Mouse (Mus musculus) midbrain, embryonic 16.5 days (tissue): ENCODE results near the gene Krt26. TPM values are rescaled to one million over a fixed set of nuclear protein-coding genes. Genes with fewer than 3 reads are reported as not detected.

Experiments
- ATAC-seq: fragments of 200-750 bp; cut with Nextera tagmentation; 2 replicates; pipeline ENCODE4 v1.8.0; 2017; ENCODE audit warnings: moderate TSS enrichment
- H3K27ac ChIP-seq: fragments of 300-500 bp; sonication (generic); 2 replicates; pipeline ENCODE4 v1.5.1; 2014; ENCODE audit warnings: mild to moderate bottlenecking, low read length, mixed read lengths
- H3K27me3 ChIP-seq: fragments of 300-500 bp; sonication (generic); 2 replicates; pipeline ENCODE4 v1.6.1; 2014; ENCODE audit warnings: low read depth, low read length, mixed read lengths; ENCODE audit not compliant: control insufficient read depth, insufficient read depth
- H3K36me3 ChIP-seq: fragments of 300-500 bp; sonication (generic); 2 replicates; pipeline ENCODE4 v1.6.1; 2014; ENCODE audit warnings: mild to moderate bottlenecking, low read length, moderate library complexity, mixed read lengths; ENCODE audit not compliant: control insufficient read depth, insufficient read depth
- H3K4me1 ChIP-seq: fragments of 300-500 bp; sonication (generic); 2 replicates; pipeline ENCODE4 v1.6.1; 2014; ENCODE audit warnings: mild to moderate bottlenecking, low read length, mixed read lengths; ENCODE audit not compliant: control insufficient read depth, insufficient read depth
- H3K4me2 ChIP-seq: fragments of 300-500 bp; sonication (generic); 2 replicates; pipeline ENCODE4 v1.6.1; 2014; ENCODE audit warnings: mild to moderate bottlenecking, low read length, mixed read lengths
- H3K4me3 ChIP-seq: fragments of 300-500 bp; sonication (generic); 2 replicates; pipeline ENCODE4 v1.5.1; 2014; ENCODE audit warnings: low read depth, mild to moderate bottlenecking, low read length, moderate library complexity, mixed read lengths
- H3K9ac ChIP-seq: fragments of 300-500 bp; sonication (generic); 2 replicates; pipeline ENCODE4 v1.6.1; 2014; ENCODE audit warnings: low read depth, low read length, mixed read lengths
- H3K9me3 ChIP-seq: fragments of 300-500 bp; sonication (generic); replicated peaks from 2 replicates; pipeline ENCODE4 v1.6.1; 2014; ENCODE audit warnings: mild to moderate bottlenecking, low read length, mixed read lengths; ENCODE audit not compliant: control insufficient read depth, poor library complexity, severe bottlenecking
- WGBS: fragments of 180-500 bp; shearing (Covaris S2); extraction: QIAGEN DNeasy Blood & Tissue Kit; methylation state at CpG from one replicate; pipeline ENCODE4 v1.1.7; 2014; 5-methylcytosine and 5-hydroxymethylcytosine counted together
- polyA plus RNA-seq: library from polyadenylated mRNA; unstranded; fragments of >200 nt; fragmentation: Nextera tagmentation; extraction: Ambion mirVana; gene quantifications from 2 replicates; pipeline ENCODE4 v1.2.1, GENCODE M21; 2015

The Krt26 gene
- polyA plus RNA-seq, 1 experiment from 2014 or later: 0.19 TPM

- ATAC-seq: no peak
- Histone ChIP-seq H3K9ac (no peak overlapping the region), H3K4me2 (no peak overlapping the region), H3K4me1 (no peaks in the 10 kb centered on the region), H3K27me3 (no peaks in the 10 kb centered on the region), H3K36me3 (no peaks in the 10 kb centered on the region), H3K27ac (no peak overlapping the region), H3K4me3 (no peak overlapping the region), H3K9me3 (no peaks in the 10 kb centered on the region)
- WGBS: 100% methylated on average over 1 of the region's 1 CpGs
Observed at GRCm38 (mm10) chr11:99310882-99311281, 26.9 kb downstream of the Krt26 start.

- Histone ChIP-seq H3K36me3 (no peaks in the 10 kb centered on the region), H3K9ac (no peak overlapping the region), H3K27me3 (no peaks in the 10 kb centered on the region), H3K4me3 (no peak overlapping the region), H3K9me3 (no peaks in the 10 kb centered on the region), H3K4me1 (no peaks in the 10 kb centered on the region), H3K4me2 (no peak overlapping the region), H3K27ac (no peak overlapping the region)
- WGBS: 35% methylated on average over 2 of the region's 2 CpGs
- ATAC-seq: no peak
Observed at GRCm38 (mm10) chr11:99307579-99307978, 30.2 kb downstream of the Krt26 start.

- H3K9me3 ChIP-seq: no peaks in the 10 kb centered on the region
- no peak overlapping the region for H3K9ac ChIP-seq
- H3K4me3 ChIP-seq: no peak overlapping the region
- H3K4me1 ChIP-seq: no peaks in the 10 kb centered on the region
- no peak overlapping the region for H3K4me2 ChIP-seq
- WGBS: 66% methylated on average over 5 of the region's 5 CpGs
- H3K27me3 ChIP-seq: no peaks in the 10 kb centered on the region
- no peak for ATAC-seq
- no peaks in the 10 kb centered on the region for H3K36me3 ChIP-seq
- H3K27ac ChIP-seq: no peak overlapping the region
Observed at GRCm38 (mm10) chr11:99295039-99295438, 42.7 kb downstream of the Krt26 start.

GRCm38 (mm10) chr11:99292846-99293245 is 44.9 kb downstream of the Krt26 start:
- H3K4me3 ChIP-seq: no peak overlapping the region
- no peaks in the 10 kb centered on the region for H3K27me3 ChIP-seq
- H3K9ac ChIP-seq: no peak overlapping the region
- H3K4me1 ChIP-seq: no peaks in the 10 kb centered on the region
- WGBS: 63% methylated on average over 5 of the region's 5 CpGs
- no peak overlapping the region for H3K27ac ChIP-seq
- no peak overlapping the region for H3K4me2 ChIP-seq
- no peak for ATAC-seq
- no peaks in the 10 kb centered on the region for H3K9me3 ChIP-seq
- H3K36me3 ChIP-seq: no peaks in the 10 kb centered on the region

GRCm38 (mm10) chr11:99284833-99285312 is 52.9 kb downstream of the Krt26 start, which contains the start of gene Krt24:
Krt24 (minus strand) TSS chr11:99285262.
- Histone ChIP-seq H3K4me1 (0 out of 2 replicates have a peak, but pooled peaks cover 2% of the 10 kb centered on the region), H3K9me3 (no peaks in the 10 kb centered on the region), H3K9ac (no peak within 1 kb of the TSS), H3K4me2 (no peak within 1 kb of the TSS), H3K4me3 (no peak within 1 kb of the TSS), H3K27me3 (no peaks in the 10 kb centered on the region), H3K36me3 (no peaks in the 10 kb centered on the region), H3K27ac (no peak within 1 kb of the TSS)
- 47% methylated on average over 10 of the region's 11 CpGs for WGBS
- ATAC-seq: no peak

GRCm38 (mm10) chr11:99284011-99284410 is 53.8 kb downstream of the Krt26 start:
- no peak overlapping the region for H3K4me3 ChIP-seq
- H3K36me3 ChIP-seq: no peaks in the 10 kb centered on the region
- 0 out of 2 replicates have a peak, but pooled peaks cover 2% of the 10 kb centered on the region for H3K4me1 ChIP-seq
- 55% methylated on average over 5 of the region's 5 CpGs for WGBS
- no peak overlapping the region for H3K27ac ChIP-seq
- no peaks in the 10 kb centered on the region for H3K27me3 ChIP-seq
- ATAC-seq: no peak
- no peaks in the 10 kb centered on the region for H3K9me3 ChIP-seq
- no peak overlapping the region for H3K4me2 ChIP-seq
- no peak overlapping the region for H3K9ac ChIP-seq

- Histone ChIP-seq H3K4me1 (0 out of 2 replicates have a peak, but pooled peaks cover 2% of the 10 kb centered on the region), H3K27ac (no peak overlapping the region), H3K9me3 (no peaks in the 10 kb centered on the region), H3K4me2 (no peak overlapping the region), H3K36me3 (no peaks in the 10 kb centered on the region), H3K9ac (no peak overlapping the region), H3K4me3 (no peak overlapping the region), H3K27me3 (no peaks in the 10 kb centered on the region)
- 57% methylated on average over 4 of the region's 4 CpGs for WGBS
- ATAC-seq: no peak
Observed at GRCm38 (mm10) chr11:99283334-99283733, 54.4 kb downstream of the Krt26 start.

- Histone ChIP-seq H3K9me3 (no peaks in the 10 kb centered on the region), H3K4me2 (no peak overlapping the region), H3K36me3 (no peaks in the 10 kb centered on the region), H3K4me3 (no peak overlapping the region), H3K4me1 (0 out of 2 replicates have a peak, but pooled peaks cover 2% of the 10 kb centered on the region), H3K27me3 (no peaks in the 10 kb centered on the region), H3K9ac (no peak overlapping the region), H3K27ac (no peak overlapping the region)
- no peak for ATAC-seq
- 77% methylated on average over 9 of the region's 9 CpGs for WGBS
Observed at GRCm38 (mm10) chr11:99281116-99281515, 56.6 kb downstream of the Krt26 start.

GRCm38 (mm10) chr11:99279986-99280385 is 57.8 kb downstream of the Krt26 start:
- ATAC-seq: no peak
- Histone ChIP-seq H3K4me1 (0 out of 2 replicates have a peak, but pooled peaks cover 2% of the 10 kb centered on the region), H3K4me2 (no peak overlapping the region), H3K9me3 (no peaks in the 10 kb centered on the region), H3K27me3 (no peaks in the 10 kb centered on the region), H3K36me3 (no peaks in the 10 kb centered on the region), H3K4me3 (no peak overlapping the region), H3K27ac (no peak overlapping the region), H3K9ac (no peak overlapping the region)
- WGBS: 64% methylated on average over 5 of the region's 5 CpGs
